Mouse (Mus musculus): ENCODE measurements at regions not wholly inside any gene's neighbourhood (a gene's known extent, or its start where the extent isn't known, plus 50 kb on each side); places are given as distances from the start of the nearest gene placed in this dataset.
A peak's percentile ranks its signal among the peaks of the same experiment; 100 is the strongest.

GRCm38 (mm10) chr1:166787945-166788344 is 106.3 kb upstream of the Fmo9 start:
- H3K4me1 ChIP-seq (ENCODE audit: control insufficient read depth, insufficient read depth, low read length) = no peaks in the 10 kb centered on the region
- TF ChIP-seq CTCF (IDR thresholded peaks at IDR 0.05; ENCODE audit: control insufficient read depth, insufficient read depth, low read length) (no peak), POLR2A (IDR thresholded peaks at IDR 0.05; ENCODE audit: borderline replicate concordance, control insufficient read depth, low read depth, low read length) (no peak)
- H3K27ac ChIP-seq (ENCODE audit: control insufficient read depth, insufficient read depth, low read depth, low read length, poor library complexity) = no peak overlapping the region
- H3K4me3 ChIP-seq (replicated peaks; ENCODE audit: control insufficient read depth, low read depth, low read length) = no peak overlapping the region
- WGBS = 7% methylated on average over 1 of the region's 1 CpGs

- TF ChIP-seq POLR2A (IDR thresholded peaks at IDR 0.05; ENCODE audit: borderline replicate concordance, control insufficient read depth, low read depth, low read length) = no peak
- TF ChIP-seq CTCF (IDR thresholded peaks at IDR 0.05; ENCODE audit: control insufficient read depth, insufficient read depth, low read length) = no peak
- H3K27ac ChIP-seq (ENCODE audit: control insufficient read depth, insufficient read depth, low read depth, low read length, poor library complexity) = no peak overlapping the region
- WGBS = 68% methylated on average over 1 of the region's 1 CpGs
- no peak overlapping the region for H3K4me3 ChIP-seq (replicated peaks; ENCODE audit: control insufficient read depth, low read depth, low read length)
- H3K4me1 ChIP-seq (ENCODE audit: control insufficient read depth, insufficient read depth, low read length) = peaks cover 3% of the 10 kb centered on the region
These were observed 107.3 kb upstream of the Fmo9 start for GRCm38 (mm10) chr1:166788824-166789399.

- TF ChIP-seq POLR2A (IDR thresholded peaks at IDR 0.05; ENCODE audit: borderline replicate concordance, control insufficient read depth, low read depth, low read length) = no peak
- no peak for TF ChIP-seq CTCF (IDR thresholded peaks at IDR 0.05; ENCODE audit: control insufficient read depth, insufficient read depth, low read length)
- WGBS = 33% methylated on average over 6 of the region's 6 CpGs
- no peak overlapping the region for H3K27ac ChIP-seq (ENCODE audit: control insufficient read depth, insufficient read depth, low read depth, low read length, poor library complexity)
- peaks cover 3% of the 10 kb centered on the region for H3K4me1 ChIP-seq (ENCODE audit: control insufficient read depth, insufficient read depth, low read length)
- H3K4me3 ChIP-seq (replicated peaks; ENCODE audit: control insufficient read depth, low read depth, low read length) = no peak overlapping the region
These were observed 111.5 kb upstream of the Fmo9 start for GRCm38 (mm10) chr1:166793052-166793716.

GRCm38 (mm10) chr1:166793717-166794081 is 112.1 kb upstream of the Fmo9 start:
- H3K4me3 ChIP-seq (replicated peaks; ENCODE audit: control insufficient read depth, low read depth, low read length) = no peak overlapping the region
- H3K4me1 ChIP-seq (ENCODE audit: control insufficient read depth, insufficient read depth, low read length) = peaks cover 3% of the 10 kb centered on the region
- 75% methylated on average over 1 of the region's 1 CpGs for WGBS
- no peak for TF ChIP-seq CTCF (IDR thresholded peaks at IDR 0.05; ENCODE audit: control insufficient read depth, insufficient read depth, low read length)
- TF ChIP-seq POLR2A (IDR thresholded peaks at IDR 0.05; ENCODE audit: borderline replicate concordance, control insufficient read depth, low read depth, low read length) = no peak
- no peak overlapping the region for H3K27ac ChIP-seq (ENCODE audit: control insufficient read depth, insufficient read depth, low read depth, low read length, poor library complexity)

GRCm38 (mm10) chr1:166794622-166795244 is 113.1 kb upstream of the Fmo9 start:
- peaks cover 3% of the 10 kb centered on the region for H3K4me1 ChIP-seq (ENCODE audit: control insufficient read depth, insufficient read depth, low read length)
- no peak overlapping the region for H3K4me3 ChIP-seq (replicated peaks; ENCODE audit: control insufficient read depth, low read depth, low read length)
- WGBS = 66% methylated on average over 14 of the region's 14 CpGs
- peak; percentile 17; the same call in 1 of the 2 replicates for TF ChIP-seq CTCF (IDR thresholded peaks at IDR 0.05; ENCODE audit: control insufficient read depth, insufficient read depth, low read length)
- no peak for TF ChIP-seq POLR2A (IDR thresholded peaks at IDR 0.05; ENCODE audit: borderline replicate concordance, control insufficient read depth, low read depth, low read length)
- no peak overlapping the region for H3K27ac ChIP-seq (ENCODE audit: control insufficient read depth, insufficient read depth, low read depth, low read length, poor library complexity)

- TF ChIP-seq CTCF (IDR thresholded peaks at IDR 0.05; ENCODE audit: control insufficient read depth, insufficient read depth, low read length) = no peak
- TF ChIP-seq POLR2A (IDR thresholded peaks at IDR 0.05; ENCODE audit: borderline replicate concordance, control insufficient read depth, low read depth, low read length) = no peak
- Histone ChIP-seq H3K4me1 (ENCODE audit: control insufficient read depth, insufficient read depth, low read length) (peaks cover 3% of the 10 kb centered on the region), H3K27ac (ENCODE audit: control insufficient read depth, insufficient read depth, low read depth, low read length, poor library complexity) (no peak overlapping the region), H3K4me3 (replicated peaks; ENCODE audit: control insufficient read depth, low read depth, low read length) (no peak overlapping the region)
- whole genome bisulfite sequencing = 76% methylated on average over 4 of the region's 4 CpGs
These were observed 114.0 kb upstream of the Fmo9 start for GRCm38 (mm10) chr1:166795613-166796012.

- no peak overlapping the region for H3K4me3 ChIP-seq (replicated peaks; ENCODE audit: control insufficient read depth, low read depth, low read length)
- no peak overlapping the region for H3K27ac ChIP-seq (ENCODE audit: control insufficient read depth, insufficient read depth, low read depth, low read length, poor library complexity)
- 78% methylated on average over 6 of the region's 6 CpGs for WGBS
- H3K4me1 ChIP-seq (ENCODE audit: control insufficient read depth, insufficient read depth, low read length) = peaks cover 3% of the 10 kb centered on the region
- TF ChIP-seq CTCF (IDR thresholded peaks at IDR 0.05; ENCODE audit: control insufficient read depth, insufficient read depth, low read length) = no peak
- no peak for TF ChIP-seq POLR2A (IDR thresholded peaks at IDR 0.05; ENCODE audit: borderline replicate concordance, control insufficient read depth, low read depth, low read length)
These were observed 114.8 kb upstream of the Fmo9 start for GRCm38 (mm10) chr1:166796362-166796925.

- Histone ChIP-seq H3K27ac (ENCODE audit: control insufficient read depth, insufficient read depth, low read depth, low read length, poor library complexity) (no peak overlapping the region), H3K4me1 (ENCODE audit: control insufficient read depth, insufficient read depth, low read length) (peaks cover 3% of the 10 kb centered on the region), H3K4me3 (replicated peaks; ENCODE audit: control insufficient read depth, low read depth, low read length) (no peak overlapping the region)
- TF ChIP-seq POLR2A (IDR thresholded peaks at IDR 0.05; ENCODE audit: borderline replicate concordance, control insufficient read depth, low read depth, low read length) = no peak
- no peak for TF ChIP-seq CTCF (IDR thresholded peaks at IDR 0.05; ENCODE audit: control insufficient read depth, insufficient read depth, low read length)
- WGBS = 82% methylated on average over 4 of the region's 4 CpGs
These were observed 115.3 kb upstream of the Fmo9 start for GRCm38 (mm10) chr1:166796931-166797330.
